Mouse (Mus musculus): ENCODE measurements around the gene Clba1. TPM values are rescaled to one million over a fixed set of nuclear protein-coding genes. Genes with fewer than 3 reads are reported as not detected.

The Clba1 gene
- polyA plus RNA-seq (2021): 46.3 TPM

DNA sequence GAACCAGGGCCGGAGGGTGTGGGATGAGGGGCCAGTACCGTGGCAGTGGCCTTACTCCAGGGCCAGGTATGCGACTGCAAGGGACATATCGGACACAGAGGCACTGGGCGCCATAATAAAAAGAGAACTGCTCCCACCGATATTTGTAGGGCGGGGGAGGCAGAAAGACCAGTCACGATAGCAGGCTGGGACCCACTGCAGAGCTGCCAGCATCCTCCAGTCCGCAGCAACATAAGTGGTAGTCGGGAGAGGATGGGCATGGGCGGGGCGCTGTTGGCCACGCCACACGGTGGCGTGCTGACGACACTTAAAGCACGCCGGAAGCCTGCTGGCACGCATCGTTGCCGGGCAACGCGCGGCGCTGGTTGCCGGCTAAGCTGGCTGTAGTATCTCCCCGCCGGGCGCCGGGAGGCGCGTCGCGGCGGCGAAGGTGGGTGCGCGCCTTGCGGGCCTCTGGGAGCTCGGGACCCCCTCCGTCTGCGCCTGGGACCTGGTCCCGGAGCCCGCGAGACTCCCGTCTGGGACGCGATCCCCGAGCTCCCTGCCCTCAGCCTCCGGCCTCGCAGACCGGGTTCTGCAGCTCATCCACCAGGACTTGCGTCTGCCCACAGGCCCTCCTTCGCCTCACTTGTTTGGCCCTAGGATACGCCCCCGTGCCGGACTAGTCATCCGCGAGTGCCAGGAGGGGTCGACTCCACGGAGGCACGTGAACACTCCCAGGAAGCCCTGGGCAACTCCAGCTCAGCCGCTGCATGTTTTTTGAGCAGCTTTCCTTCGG lies at the start of gene Clba1:
Gene Clba1 (plus strand): TSS at position 351 of the 778 bp plus-strand sequence.
- TF ChIP-seq CTCF (IDR thresholded peaks at IDR 0.05): no peak
- no peaks in the 10 kb centered on the region for H3K27me3 ChIP-seq
- ATAC-seq (peak; percentile 74), DNase-seq (ENCODE audit: low read depth, low spot score) (no peak)
- CTCF ChIA-PET: interaction anchor here (1.2 to 1.7 kb wide), 5 partner anchors 7 to 64 kb away, joined by 3 to 4 read pairs (median 3); no protein-coding TSS in a partner anchor
- POLR2A ChIA-PET: interaction anchor here (0.8 to 1.4 kb wide), 2 partner anchors 11 to 22 kb away, joined by 5 to 8 read pairs; no protein-coding TSS in a partner anchor
- in situ Hi-C loops (cut with MboI; ENCODE audit: low pct_unique_long_range_greater_than_20kb): no loop called here

DNA sequence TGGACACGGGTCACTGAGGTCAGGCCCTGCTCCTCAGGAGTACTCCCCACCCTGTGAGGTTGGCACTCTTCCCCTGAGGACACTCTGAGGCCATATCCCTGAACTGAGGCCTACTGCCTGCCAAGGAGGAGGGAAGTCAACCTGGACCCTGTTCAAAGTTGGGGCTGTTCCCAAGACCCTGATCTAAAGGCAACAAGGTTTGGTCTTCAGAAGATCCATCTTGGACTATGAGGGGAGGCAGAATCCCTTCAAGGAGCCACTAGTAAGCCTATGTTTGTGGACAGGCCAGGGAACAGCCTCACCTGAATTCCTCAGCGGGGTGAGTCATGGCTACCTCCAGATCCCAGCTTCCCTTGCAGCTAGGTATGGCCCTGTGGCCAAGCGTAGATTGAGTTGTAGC lies 49.3 kb upstream of the Clba1 start:
- in situ Hi-C loops (cut with MboI; ENCODE audit: low pct_unique_long_range_greater_than_20kb): no loop called here
- ChIA-PET POLR2A (no interaction called here), CTCF (no interaction called here)
- no peak for TF ChIP-seq CTCF (IDR thresholded peaks at IDR 0.05)
- no peak for ATAC-seq
- no peak for DNase-seq (ENCODE audit: low read depth, low spot score)
- no peaks in the 10 kb centered on the region for H3K27me3 ChIP-seq

DNA sequence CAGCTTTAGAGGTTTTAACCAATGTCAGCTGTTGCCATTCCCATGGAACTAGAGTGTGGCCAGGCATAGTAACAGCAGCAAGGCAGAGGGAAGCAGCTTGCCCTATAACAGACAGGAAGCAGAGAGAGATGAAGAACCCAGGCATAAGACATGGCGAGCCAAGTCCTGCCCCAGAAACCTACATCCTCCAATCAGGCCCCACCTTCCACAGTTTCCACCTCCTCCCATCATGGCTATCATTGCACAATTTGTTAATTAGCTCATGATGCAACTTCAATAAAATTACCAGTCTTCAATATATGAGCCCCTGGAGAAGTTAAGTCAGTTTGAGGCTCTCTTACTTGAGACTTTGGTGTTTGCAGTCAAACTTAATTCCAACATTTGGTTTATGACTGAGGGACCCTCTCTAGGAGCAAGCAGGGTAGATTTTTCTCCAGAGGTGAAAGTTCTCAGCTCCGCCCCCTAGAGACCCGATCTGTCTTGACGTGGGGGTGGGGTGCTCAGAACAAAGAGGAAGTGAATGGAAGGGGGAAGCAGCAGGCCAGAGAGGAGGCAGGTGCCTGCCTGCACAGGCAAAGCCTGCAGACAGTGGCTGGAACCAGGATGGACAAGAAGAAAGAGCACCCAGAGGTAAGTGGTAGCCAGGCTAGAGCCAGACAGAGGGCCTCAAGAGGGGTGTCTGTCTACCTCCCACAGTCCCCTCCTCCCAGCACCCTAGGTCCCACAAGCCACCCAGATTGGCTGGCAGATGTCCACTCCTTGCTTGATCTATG lies 48.4 kb upstream of the Clba1 start, which contains the start of gene Pld4:
Gene Pld4 (plus strand): TSS at position 502 of the 773 bp plus-strand sequence.
- DNase-seq (ENCODE audit: low read depth, low spot score) (no peak), ATAC-seq (no peak)
- H3K27me3 ChIP-seq: no peaks in the 10 kb centered on the region
- POLR2A ChIA-PET: interaction anchor here (1.4 kb wide), 1 partner anchor 12 kb away, joined by 3 read pairs; no protein-coding TSS in a partner anchor
- CTCF ChIA-PET: interaction anchor here (1.4 to 1.7 kb wide), 2 partner anchors 17 to 36 kb away, joined by 3 read pairs; no protein-coding TSS in a partner anchor
- in situ Hi-C loops (cut with MboI; ENCODE audit: low pct_unique_long_range_greater_than_20kb): no loop called here
- TF ChIP-seq CTCF (IDR thresholded peaks at IDR 0.05): no peak

DNA sequence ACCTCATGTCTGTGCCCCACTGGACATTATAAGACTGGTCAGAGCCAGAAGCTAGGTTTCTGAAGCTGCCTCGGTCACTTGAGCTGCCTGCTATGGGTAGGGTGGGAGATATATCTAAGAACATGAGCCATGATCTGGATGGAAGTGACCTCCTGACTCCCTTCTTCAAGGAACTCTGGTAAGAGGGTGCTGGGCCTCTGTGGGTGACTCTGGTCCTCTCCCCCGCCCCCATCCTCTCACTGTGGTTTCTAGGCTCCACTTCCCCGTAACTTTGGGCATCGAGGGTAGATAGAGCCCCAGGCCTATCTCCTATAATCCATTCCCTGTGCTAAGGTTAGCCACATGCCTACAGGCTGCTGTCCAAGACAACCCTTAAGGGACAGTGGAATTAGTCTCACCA lies 47.3 kb upstream of the Clba1 start:
- CTCF ChIA-PET: interaction anchor here (1.7 kb wide), 1 partner anchor 18 kb away, joined by 3 read pairs; no protein-coding TSS in a partner anchor
- DNase-seq (ENCODE audit: low read depth, low spot score): no peak
- no peak for ATAC-seq
- H3K27me3 ChIP-seq: no peaks in the 10 kb centered on the region
- in situ Hi-C loops (cut with MboI; ENCODE audit: low pct_unique_long_range_greater_than_20kb): no loop called here
- no peak for TF ChIP-seq CTCF (IDR thresholded peaks at IDR 0.05)
- POLR2A ChIA-PET: interaction anchor here (1.4 kb wide), 1 partner anchor 11 kb away, joined by 3 read pairs; no protein-coding TSS in a partner anchor

DNA sequence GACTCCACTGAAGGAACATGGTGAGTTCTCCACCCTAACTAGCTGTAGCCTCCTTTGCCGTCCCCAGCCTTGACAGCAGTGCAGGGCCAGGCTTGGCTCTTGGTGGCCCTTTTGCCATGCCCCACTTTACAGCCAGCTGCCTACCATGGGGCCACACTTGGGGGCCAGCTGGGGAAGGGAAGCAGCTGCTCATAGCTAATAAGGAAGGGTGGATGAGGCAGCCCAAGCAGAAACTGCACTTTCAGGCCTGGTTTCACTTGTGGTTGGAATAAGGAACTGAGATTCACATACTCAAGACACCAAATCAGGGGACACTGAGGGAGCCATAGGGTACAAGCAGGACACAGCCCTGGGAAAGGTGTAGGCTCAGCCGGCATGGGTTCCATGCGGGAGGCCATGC lies 46.7 kb upstream of the Clba1 start:
- no peaks in the 10 kb centered on the region for H3K27me3 ChIP-seq
- ATAC-seq (no peak), DNase-seq (ENCODE audit: low read depth, low spot score) (no peak)
- CTCF ChIA-PET: no interaction called here
- no peak for TF ChIP-seq CTCF (IDR thresholded peaks at IDR 0.05)
- in situ Hi-C loops (cut with MboI; ENCODE audit: low pct_unique_long_range_greater_than_20kb): no loop called here
- POLR2A ChIA-PET: interaction anchor here (0.8 kb wide), 1 partner anchor 19 kb away, joined by 3 read pairs; no protein-coding TSS in a partner anchor

DNA sequence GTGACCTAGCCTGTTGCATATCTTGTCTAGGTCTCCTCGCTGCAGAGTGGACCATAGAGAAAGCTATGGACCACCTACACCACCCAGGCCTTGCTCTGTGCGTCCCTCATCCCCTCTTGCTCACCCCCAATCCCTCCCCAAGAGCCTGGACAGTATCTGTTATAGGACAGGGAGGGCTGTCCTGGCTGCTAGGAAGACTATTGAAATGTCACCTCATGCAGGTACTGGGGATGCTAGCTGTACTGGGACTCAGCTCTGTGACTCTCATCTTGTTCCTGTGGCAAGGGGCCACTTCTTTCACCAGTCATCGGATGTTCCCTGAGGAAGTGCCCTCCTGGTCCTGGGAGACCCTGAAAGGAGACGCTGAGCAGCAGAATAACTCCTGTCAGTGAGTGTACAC lies 45.6 kb upstream of the Clba1 start:
- TF ChIP-seq CTCF (IDR thresholded peaks at IDR 0.05): no peak

DNA sequence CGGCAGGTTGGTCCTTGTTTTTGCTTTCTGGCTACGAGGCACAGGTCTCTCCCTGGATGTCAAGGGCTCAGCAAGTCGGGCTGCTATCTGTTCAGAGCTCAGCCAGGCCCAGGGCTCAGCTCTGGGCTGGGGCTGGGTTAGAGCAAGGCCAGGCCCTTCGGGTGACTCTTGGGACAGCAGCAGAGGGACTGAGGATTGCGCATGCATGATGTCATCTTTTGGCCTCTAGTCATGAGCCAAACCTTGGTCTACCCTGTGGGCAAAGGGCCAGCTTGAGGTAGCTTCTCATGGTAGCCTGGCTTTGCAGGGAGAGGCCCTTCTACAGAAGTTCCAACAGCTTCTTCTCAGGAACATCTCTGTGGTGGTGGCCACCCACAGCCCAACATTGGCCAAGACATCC lies 44.6 kb upstream of the Clba1 start:
- in situ Hi-C loops (cut with MboI; ENCODE audit: low pct_unique_long_range_greater_than_20kb): no loop called here
- POLR2A ChIA-PET: no interaction called here
- DNase-seq (ENCODE audit: low read depth, low spot score) (no peak), ATAC-seq (no peak)
- H3K27me3 ChIP-seq: no peaks in the 10 kb centered on the region
- no peak for TF ChIP-seq CTCF (IDR thresholded peaks at IDR 0.05)
- CTCF ChIA-PET: no interaction called here

More for the DNA sequence above, 45.6 kb upstream of the Clba1 start:
- ChIA-PET POLR2A (no interaction called here), CTCF (no interaction called here)
- ATAC-seq (no peak), DNase-seq (ENCODE audit: low read depth, low spot score) (no peak)
- in situ Hi-C loops (cut with MboI; ENCODE audit: low pct_unique_long_range_greater_than_20kb): no loop called here
- no peaks in the 10 kb centered on the region for H3K27me3 ChIP-seq

DNA sequence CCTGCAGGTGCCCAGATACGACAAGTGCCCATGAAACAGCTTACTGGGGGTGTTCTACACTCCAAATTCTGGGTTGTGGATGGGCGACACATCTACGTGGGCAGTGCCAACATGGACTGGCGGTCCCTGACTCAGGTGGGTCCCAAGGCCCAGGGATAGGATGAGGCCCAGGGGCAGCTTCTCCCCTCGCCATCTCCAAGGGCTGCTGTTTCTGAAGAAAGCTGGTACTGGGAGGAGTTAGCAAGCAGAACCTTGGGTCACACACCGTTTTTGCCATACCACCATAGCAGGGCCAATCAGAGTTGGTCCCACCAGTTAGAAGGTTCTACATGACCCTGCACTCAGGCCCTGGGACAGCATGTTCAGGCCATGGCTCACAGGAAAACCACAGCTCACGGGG lies 43.7 kb upstream of the Clba1 start:
- POLR2A ChIA-PET: no interaction called here
- CTCF ChIA-PET: no interaction called here
- no peak for DNase-seq (ENCODE audit: low read depth, low spot score)
- in situ Hi-C loops (cut with MboI; ENCODE audit: low pct_unique_long_range_greater_than_20kb): no loop called here
- H3K27me3 ChIP-seq: no peaks in the 10 kb centered on the region
- no peak for ATAC-seq
- no peak for TF ChIP-seq CTCF (IDR thresholded peaks at IDR 0.05)

DNA sequence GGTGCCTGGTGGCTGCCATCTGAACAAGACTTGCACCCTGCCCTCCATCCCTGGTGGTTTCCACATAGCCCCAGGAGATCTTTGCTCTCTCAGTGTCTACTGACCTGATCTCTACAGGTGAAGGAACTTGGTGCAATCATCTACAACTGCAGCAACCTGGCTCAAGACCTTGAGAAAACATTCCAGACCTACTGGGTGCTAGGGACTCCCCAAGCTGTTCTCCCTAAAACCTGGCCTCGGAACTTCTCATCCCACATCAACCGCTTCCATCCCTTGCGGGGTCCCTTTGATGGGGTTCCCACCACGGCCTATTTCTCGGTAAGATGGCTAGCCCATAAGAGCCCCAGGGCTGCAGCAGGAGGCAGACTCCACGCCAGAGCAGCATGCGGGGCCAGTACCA lies 42.2 kb upstream of the Clba1 start:
- no peak for TF ChIP-seq CTCF (IDR thresholded peaks at IDR 0.05)
- POLR2A ChIA-PET: interaction anchor here (0.6 kb wide), 1 partner anchor 537 kb away, joined by 3 read pairs; no protein-coding TSS in a partner anchor
- in situ Hi-C loops (cut with MboI; ENCODE audit: low pct_unique_long_range_greater_than_20kb): no loop called here
- no peaks in the 10 kb centered on the region for H3K27me3 ChIP-seq
- CTCF ChIA-PET: no interaction called here
- ATAC-seq: no peak
- no peak for DNase-seq (ENCODE audit: low read depth, low spot score)

DNA sequence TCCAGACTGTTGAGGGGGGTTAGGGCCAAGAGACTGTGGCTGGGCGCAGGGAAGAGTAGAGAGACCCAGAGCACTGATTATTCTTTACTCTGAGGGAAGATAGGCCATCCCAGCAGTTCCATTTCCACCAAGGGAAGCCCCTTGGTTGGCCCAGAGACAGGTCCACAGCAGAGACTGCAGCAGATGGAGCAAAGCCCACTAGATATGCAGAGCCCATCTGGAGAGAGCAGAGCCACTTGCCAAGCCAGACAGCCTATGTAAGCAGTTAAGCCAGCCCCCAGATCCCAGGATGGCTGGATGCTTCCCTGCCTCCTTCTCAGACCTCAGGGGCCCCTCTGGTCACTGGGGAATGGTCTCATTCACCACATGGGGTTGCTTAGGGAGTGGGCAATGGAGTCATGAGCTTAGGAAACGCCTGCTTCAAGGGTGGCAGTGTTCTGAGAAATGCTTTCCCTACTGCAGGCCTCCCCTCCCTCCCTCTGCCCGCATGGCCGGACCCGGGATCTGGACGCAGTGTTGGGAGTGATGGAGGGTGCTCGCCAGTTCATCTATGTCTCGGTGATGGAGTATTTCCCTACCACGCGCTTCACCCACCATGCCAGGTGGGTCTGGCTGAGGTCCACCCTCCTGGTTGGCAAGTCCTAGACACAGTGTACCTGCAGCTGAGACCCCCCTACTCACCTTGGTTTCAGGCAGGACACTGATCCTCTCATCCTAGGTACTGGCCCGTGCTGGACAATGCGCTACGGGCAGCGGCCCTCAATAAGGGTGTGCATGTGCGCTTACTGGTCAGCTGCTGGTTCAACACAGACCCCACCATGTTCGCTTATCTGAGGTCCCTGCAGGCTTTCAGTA lies 41.5 kb upstream of the Clba1 start:
- CTCF ChIA-PET: no interaction called here

More for the DNA sequence above, 41.5 kb upstream of the Clba1 start:
- in situ Hi-C loops (cut with MboI; ENCODE audit: low pct_unique_long_range_greater_than_20kb): no loop called here
- TF ChIP-seq CTCF (IDR thresholded peaks at IDR 0.05): no peak
- no peaks in the 10 kb centered on the region for H3K27me3 ChIP-seq
- DNase-seq (ENCODE audit: low read depth, low spot score) (no peak), ATAC-seq (no peak)
- POLR2A ChIA-PET: no interaction called here
